Comparison of ENCODE assay signal across 10 mouse cellular contexts in the genomic region with DNA sequence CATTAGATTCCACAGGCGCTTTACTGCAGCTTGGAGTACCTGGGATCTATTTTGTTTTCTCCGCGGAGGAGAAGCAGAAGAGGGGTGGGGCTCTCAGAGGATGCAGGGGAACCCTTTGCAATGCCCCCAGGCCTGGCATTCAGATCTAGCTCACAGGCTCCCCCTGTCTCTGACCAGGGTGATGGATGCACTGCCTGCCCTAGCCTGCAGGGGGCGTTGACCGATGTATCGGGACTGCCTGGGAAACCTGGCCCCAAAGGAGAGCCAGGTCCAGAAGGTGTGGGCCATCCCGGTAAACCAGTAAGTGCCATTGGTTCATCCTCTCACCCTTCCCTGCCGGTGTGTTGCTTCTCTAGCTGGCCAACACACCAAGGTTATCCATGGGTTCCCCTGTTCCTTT. TPM values are rescaled to one million over a fixed set of nuclear protein-coding genes. Genes with fewer than 3 reads are reported as not detected.
DNase-seq lines count a peak whose midpoint lies in the region; ATAC-seq and TF ChIP-seq lines count a peak whose summit lies in the region.
"Had no signal": no experiment of that assay in that cellular context is flagged by ENCODE, and none has a peak within 500 bp of the region (broad histone marks: within the 10 kb centered on the region; RNA-seq: fewer than 3 reads in every experiment).

No protein-coding gene starts in this region.

- no peak overlapping the region for H3K4me3 ChIP-seq in embryonic fibroblast, embryonic 13.5 days (ENCODE audit: insufficient read depth, low read length)
- H3K4me3 ChIP-seq: neural tube, embryonic 12.5 days had no signal

- DNase-seq in cerebellum, adult 8-10 months: peak; percentile 28
- DNase-seq in ovary, postnatal 36 days (ENCODE audit: low spot score): peak; percentile 41
- no peak for DNase-seq in ovary, adult 18-20 months (ENCODE audit: low spot score)
- peak; percentile 36 for DNase-seq in mesoderm, embryonic 11.5 days (ENCODE audit: low read depth, low spot score)
- no peak for DNase-seq in right cerebral cortex, postnatal 4 days
- DNase-seq in frontal cortex, postnatal 36 days (ENCODE audit: low spot score in 2 of 2): no peak

- peak; percentile 76 for TF ChIP-seq CTCF in embryonic fibroblast, embryonic 13.5 days (IDR thresholded peaks at IDR 0.05; ENCODE audit: borderline replicate concordance, insufficient read depth, low read length)

- no peak for ATAC-seq in cerebellum, adult (ENCODE audit: insufficient number of reproducible peaks, low FRiP score, low TSS enrichment)
- ATAC-seq: Patski had no signal

- no peaks in the 10 kb centered on the region for H3K4me1 ChIP-seq in embryonic fibroblast, embryonic 13.5 days (ENCODE audit: control insufficient read depth, insufficient read depth, low read length)
- H3K4me1 ChIP-seq: neural tube, embryonic 12.5 days had no signal

- no peak overlapping the region for H3K27ac ChIP-seq in embryonic fibroblast, embryonic 13.5 days (ENCODE audit: insufficient read depth, low read length)
- H3K27ac ChIP-seq: neural tube, embryonic 12.5 days had no signal

- TF ChIP-seq POLR2A in embryonic fibroblast, embryonic 13.5 days (IDR thresholded peaks at IDR 0.05; ENCODE audit: low read depth, low read length): no peak

RNA-seq across cellular contexts. Expression of a gene that starts 19.2 kb away (rescaled TPM):
- polyA plus RNA-seq in embryonic fibroblast, embryonic 13.5 days (2011; ENCODE audit: insufficient read length, low read depth, missing spikeins): 133 and 156 TPM in 2 replicates

RNA-seq across cellular contexts. Expression of a gene that starts 35.5 kb away (rescaled TPM):
- 38.1 and 42.3 TPM in 2 replicates for polyA plus RNA-seq in embryonic fibroblast, embryonic 13.5 days (2011; ENCODE audit: insufficient read length, low read depth, missing spikeins)

Comparison
In these comparisons a context has a peak if more than half of its experiments do, and no peak if none do; other contexts are left out.
1. DNase-seq: peak in cerebellum, adult 8-10 months (single experiment), ovary, postnatal 36 days (single experiment) and mesoderm, embryonic 11.5 days (single experiment); none in ovary, adult 18-20 months (single experiment), right cerebral cortex, postnatal 4 days (single experiment) and frontal cortex, postnatal 36 days (0 of 2).